Mouse (Mus musculus) gastrocnemius, adult 18-20 months (tissue): Measurements from ENCODE around the gene Gm6657. TPM values are rescaled to one million over a fixed set of nuclear protein-coding genes. Genes with fewer than 3 reads are reported as not detected.
A peak's percentile ranks its signal among the peaks of the same experiment; 100 is the strongest.

Experiments used
- DNase-seq: peaks from one replicate; pipeline ENCODE4 v3.0.0; 2021; ENCODE audit warnings: low spot score
- long read RNA-seq, 2 experiments: library from polyadenylated mRNA; stranded (forward); transcript quantifications; one replicate each; pipeline ENCODE4 v2.0.0; 2021
- total RNA-seq, 2 experiments: library from RNA; stranded (reverse); gene quantifications; 2 replicates each; pipeline ENCODE4 v1.2.3; 2021

Gm6657 gene
- not detected for total RNA-seq
- long read RNA-seq, experiment 1: 0 reads
- long read RNA-seq, experiment 2: 0 reads

GRCm38 (mm10) chr12:78193942-78194341 lies at the start of gene Gm6657:
Gm6657 (plus strand) TSS chr12:78194242.
- DNase-seq: no peak

- no peak for DNase-seq
Observed at GRCm38 (mm10) chr12:78153308-78154002, 40.6 kb upstream of the Gm6657 start.

GRCm38 (mm10) chr12:78170178-78170577 lies 23.9 kb upstream of the Gm6657 start:
- DNase-seq: no peak

- no peak for DNase-seq
Observed at GRCm38 (mm10) chr12:78173945-78174344, 20.1 kb upstream of the Gm6657 start.

DNA sequence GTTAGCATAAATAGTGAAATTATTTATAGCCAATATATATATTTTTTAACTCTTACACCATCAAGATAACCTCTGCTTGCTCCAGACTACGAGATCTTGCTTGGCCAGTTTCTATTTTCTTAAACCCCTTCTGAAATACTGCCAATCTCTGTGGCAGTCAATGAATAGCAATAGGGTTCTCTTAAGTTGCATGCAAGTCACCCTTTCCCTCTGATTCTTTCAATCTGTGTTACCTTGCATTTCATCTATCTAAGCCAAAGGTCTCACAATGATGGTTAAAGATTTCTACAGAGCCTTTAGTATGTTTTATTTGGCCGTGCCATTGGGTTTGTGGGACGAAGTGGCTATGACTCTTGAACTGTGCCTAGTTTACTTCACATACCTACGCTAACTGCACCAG lies 19.4 kb upstream of the Gm6657 start:
- no peak for DNase-seq

- DNase-seq: no peak
Observed at GRCm38 (mm10) chr12:78181452-78181851, 12.6 kb upstream of the Gm6657 start.

GRCm38 (mm10) chr12:78195368-78195767 lies 1.3 kb downstream of the Gm6657 start:
- DNase-seq: no peak

- no peak for DNase-seq
Observed at GRCm38 (mm10) chr12:78203646-78204045, 9.6 kb downstream of the Gm6657 start.

DNA sequence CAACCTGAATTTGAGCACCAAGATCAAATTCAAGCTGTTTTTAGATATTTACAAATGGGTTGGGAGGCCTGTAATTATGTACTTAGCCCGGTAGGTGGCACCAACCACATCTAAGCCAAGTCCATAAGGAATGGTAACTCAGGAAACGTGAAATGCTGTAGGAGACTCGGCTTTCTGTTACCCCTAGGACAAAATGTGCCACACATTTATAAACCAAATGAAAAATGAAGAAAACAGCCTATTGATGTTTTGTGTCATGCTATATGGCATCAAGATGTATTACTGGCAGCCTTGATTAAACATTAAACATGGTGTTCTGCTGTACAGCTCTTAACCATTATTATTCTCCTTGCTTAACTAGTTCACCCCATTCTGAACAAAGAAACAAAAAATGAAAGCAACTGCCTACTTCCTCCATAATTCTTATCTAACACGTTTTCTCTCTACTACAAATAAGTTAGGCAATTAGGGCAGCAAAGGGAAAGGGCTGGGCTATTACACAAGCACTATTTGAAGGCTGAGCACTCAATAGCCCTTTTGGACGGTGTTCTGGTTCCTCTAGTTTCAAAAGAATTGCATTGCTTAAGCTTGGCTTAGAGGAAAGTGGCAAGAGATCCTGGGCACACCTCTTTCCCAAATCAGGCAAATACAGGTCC lies 12.0 kb downstream of the Gm6657 start:
- DNase-seq: peak; percentile 58

GRCm38 (mm10) chr12:78206571-78206960 lies 12.5 kb downstream of the Gm6657 start:
- no peak for DNase-seq

DNA sequence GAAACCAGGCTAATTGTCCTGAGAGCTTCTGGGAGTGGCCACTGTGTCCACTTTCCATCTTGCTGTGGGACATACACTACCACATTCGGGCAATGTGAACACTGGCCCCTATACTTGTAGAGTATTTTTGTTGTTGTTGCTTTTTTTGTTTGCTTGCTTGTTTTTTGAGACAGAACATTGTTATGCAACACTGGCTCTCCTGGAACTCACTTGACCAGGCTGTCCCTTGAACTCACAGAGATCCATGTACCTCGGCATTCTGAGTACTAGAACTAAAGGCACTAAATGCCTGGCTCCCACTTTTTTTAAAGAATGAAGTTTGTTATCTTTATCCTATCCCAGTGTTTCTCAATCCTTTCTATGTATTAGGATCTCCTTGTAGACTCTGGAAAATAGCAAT lies 15.8 kb downstream of the Gm6657 start:
- no peak for DNase-seq

- no peak for DNase-seq
Observed at GRCm38 (mm10) chr12:78215490-78215889, 21.4 kb downstream of the Gm6657 start.

DNA sequence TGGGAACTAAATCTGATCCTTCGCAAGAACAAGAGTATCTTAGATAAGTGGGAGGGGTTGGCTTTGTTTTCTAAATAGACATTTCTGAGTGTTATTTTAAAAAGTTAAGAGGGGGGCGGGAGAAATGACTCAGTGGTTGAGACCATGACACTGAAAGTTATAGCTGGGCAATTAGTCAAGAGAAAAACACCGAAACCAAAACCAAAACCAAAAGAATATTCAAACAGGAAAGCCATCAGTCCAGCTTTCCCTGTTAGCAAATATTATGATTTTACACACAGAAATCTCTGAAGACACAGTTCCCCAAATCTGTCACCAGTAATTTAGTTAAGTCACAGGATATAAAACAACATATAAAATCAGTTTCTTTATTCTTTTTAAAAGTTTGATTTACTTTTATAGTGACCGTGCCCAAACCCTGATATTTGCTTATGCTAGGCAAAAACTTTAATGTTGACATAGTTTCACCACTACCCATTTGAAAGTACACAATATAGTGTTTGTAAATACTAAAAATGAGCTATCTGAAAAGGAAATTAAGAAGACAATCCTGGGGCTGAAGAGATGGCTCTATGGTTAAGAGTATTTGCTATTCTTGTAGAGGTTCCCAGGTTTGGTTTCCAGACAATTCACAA lies 25.3 kb downstream of the Gm6657 start:
- no peak for DNase-seq

DNA sequence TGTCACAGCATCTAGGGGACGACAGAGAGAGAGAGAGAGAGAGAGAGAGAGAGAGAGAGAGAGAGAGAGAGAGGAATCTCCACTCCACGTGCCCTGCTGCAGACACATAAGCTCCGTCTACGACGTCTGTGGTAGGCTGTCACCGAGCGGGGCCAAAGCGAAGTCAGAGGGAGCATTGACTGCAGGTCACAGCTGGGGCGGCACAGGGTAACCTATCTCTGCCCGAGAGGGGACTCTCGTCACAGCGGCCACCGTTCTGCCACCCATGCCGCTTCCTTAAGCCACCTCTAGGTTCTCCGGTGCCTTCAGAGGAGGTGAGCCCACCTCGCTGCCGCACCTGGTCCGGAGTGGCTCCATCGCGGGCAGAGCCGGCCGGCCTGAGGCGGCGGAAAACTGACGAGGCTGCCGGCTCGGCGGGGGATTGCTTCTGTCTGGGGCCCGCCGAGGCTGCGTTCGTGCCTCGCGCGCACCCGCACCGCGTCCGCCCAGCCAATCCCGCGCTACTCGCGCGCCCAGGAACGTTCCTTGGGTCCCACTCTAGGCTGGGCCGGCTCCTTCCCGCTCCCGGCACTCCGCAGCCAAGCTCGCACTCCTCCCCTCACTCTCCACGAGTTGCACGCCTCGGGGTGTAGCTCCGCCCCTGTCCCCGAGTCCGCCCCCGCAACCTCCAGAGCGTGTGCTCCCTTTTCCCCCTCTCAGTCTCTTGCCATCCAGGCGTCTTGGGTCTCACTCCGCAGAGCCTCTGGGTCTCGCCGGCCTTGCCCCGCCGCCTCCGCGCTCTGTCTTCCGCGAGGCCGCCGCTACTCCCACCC lies 31.9 kb downstream of the Gm6657 start, which contains the start of gene Gphn:
TSS of gene Gphn (plus strand) at position 673 of the 812 bp plus-strand sequence.
- peak; percentile 89 for DNase-seq

DNA sequence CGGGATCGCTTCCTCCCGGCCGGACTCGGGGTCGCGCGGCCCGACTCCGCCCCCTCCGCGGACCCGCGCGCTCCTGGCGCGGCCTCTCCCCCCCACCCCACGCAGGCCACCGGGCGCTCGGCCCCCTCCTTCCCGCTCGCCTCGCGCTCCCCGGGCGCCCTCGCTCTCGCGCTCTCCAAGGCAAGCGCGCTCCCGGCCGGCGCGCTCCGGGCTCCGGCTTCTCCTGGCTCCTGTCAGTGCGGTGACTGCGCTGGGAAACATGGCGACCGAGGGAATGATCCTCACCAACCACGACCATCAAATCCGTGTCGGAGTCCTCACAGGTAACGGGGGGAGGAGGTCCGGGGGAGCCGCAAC lies 32.5 kb downstream of the Gm6657 start:
- peak; percentile 83 for DNase-seq

- DNase-seq: peak; percentile 41
Observed at GRCm38 (mm10) chr12:78227021-78227932, 33.2 kb downstream of the Gm6657 start.

DNA sequence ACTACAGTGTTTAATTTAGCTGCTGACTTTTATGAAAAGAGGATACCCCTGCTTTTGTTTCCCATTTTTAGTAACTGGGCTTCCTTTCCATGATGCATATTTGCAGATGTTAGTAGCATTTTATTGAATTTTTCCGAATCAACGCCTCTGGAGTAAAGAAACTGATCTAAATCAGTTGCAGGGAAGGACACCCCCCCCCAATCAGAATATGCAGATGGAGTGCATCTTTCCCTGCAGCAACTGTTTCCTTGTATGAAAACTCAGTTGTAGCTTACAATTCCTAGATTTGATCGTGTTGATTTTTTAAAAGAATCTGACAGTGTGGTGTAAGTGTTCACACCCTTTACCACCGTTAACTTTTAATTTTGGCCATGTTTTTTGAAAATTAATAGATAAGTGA lies 34.1 kb downstream of the Gm6657 start:
- DNase-seq: no peak

GRCm38 (mm10) chr12:78232560-78232959 lies 38.5 kb downstream of the Gm6657 start:
- DNase-seq: no peak

DNA sequence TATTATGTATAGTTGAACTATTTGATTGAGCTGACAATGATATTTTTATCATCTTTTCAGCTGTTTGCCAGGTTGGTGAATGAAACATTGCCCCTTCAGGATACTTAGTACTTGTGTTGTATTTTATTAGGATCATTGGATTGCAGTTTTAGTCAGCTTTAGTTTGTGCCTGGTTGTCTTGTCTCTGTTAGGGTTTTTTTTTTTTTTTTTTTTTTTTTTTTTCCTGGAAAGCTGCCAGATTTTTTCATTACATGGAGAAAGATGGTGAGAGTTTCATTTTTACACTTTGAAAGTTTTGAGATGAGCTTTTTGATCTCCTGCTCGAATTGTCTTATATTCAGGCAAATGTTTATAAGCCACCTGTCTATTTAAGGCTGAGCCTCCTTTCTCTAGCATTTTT lies 54.3 kb downstream of the Gm6657 start:
- DNase-seq: no peak

DNA sequence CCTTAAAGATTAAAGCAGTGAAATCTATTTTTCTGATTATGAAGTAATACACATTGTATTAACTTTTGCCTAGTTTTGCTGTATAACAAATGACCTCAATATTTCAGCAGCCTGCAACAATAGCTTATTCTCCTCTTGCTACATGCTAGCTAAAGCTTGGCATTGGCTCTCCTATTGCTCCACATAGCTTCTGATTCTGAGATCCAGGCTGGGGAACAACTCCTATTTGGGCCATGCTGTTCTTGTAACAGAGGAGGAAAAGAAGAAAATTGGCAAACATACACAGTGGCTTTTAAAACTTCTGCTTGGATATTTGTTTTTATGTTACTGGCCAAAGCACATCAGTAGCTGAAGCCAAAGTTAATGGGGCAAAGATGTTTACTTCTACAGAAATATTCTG lies 55.1 kb downstream of the Gm6657 start:
- DNase-seq: peak; percentile 39
